Mouse (Mus musculus) hindbrain, embryonic 12.5 days (tissue): ENCODE data around the gene Cpa5. TPM values are rescaled to one million over a fixed set of nuclear protein-coding genes. Genes with fewer than 3 reads are reported as not detected.

ENCODE experiments used
- ATAC-seq: fragments of 200-750 bp; cut with Nextera tagmentation; 2 replicates; pipeline ENCODE4 v1.8.0; 2017; ENCODE audit warnings: moderate TSS enrichment; ENCODE audit not compliant: low FRiP score
- H3K27ac ChIP-seq: fragments of 300-500 bp; sonication (generic); 2 replicates; pipeline ENCODE4 v1.5.1; 2016; ENCODE audit warnings: mild to moderate bottlenecking
- H3K27me3 ChIP-seq: fragments of 300-500 bp; sonication (generic); 2 replicates; pipeline ENCODE4 v1.6.1; 2016; ENCODE audit warnings: mild to moderate bottlenecking
- H3K36me3 ChIP-seq: fragments of 300-500 bp; sonication (generic); 2 replicates; pipeline ENCODE4 v1.6.1; 2016; ENCODE audit warnings: mild to moderate bottlenecking
- H3K4me1 ChIP-seq: fragments of 300-500 bp; sonication (generic); 2 replicates; pipeline ENCODE4 v1.6.1; 2016
- H3K4me2 ChIP-seq: fragments of 300-500 bp; sonication (generic); replicated peaks from 2 replicates; pipeline ENCODE4 v1.6.1; 2016; ENCODE audit warnings: mild to moderate bottlenecking
- H3K4me3 ChIP-seq: fragments of 300-500 bp; sonication (generic); 2 replicates; pipeline ENCODE4 v1.5.1; 2016; ENCODE audit warnings: mild to moderate bottlenecking
- H3K9ac ChIP-seq: fragments of 300-500 bp; sonication (generic); 2 replicates; pipeline ENCODE4 v1.6.1; 2016; ENCODE audit warnings: mild to moderate bottlenecking, moderate library complexity
- H3K9me3 ChIP-seq: fragments of 300-500 bp; sonication (generic); replicated peaks from 2 replicates; pipeline ENCODE4 v1.6.1; 2016; ENCODE audit warnings: mild to moderate bottlenecking
- WGBS: fragments of 180-500 bp; shearing (Covaris S2); methylation state at CpG from one replicate; pipeline ENCODE4 v1.1.7; 2016; 5-methylcytosine and 5-hydroxymethylcytosine counted together
- polyA plus RNA-seq: library from polyadenylated mRNA; unstranded; fragments of >200 nt; fragmentation: Nextera tagmentation; extraction: Ambion mirVana; gene quantifications from 2 replicates; pipeline ENCODE4 v1.2.1, GENCODE M21; 2016

Gene Cpa5
- polyA plus RNA-seq, 1 experiment from 2014 or later: not detected

DNA sequence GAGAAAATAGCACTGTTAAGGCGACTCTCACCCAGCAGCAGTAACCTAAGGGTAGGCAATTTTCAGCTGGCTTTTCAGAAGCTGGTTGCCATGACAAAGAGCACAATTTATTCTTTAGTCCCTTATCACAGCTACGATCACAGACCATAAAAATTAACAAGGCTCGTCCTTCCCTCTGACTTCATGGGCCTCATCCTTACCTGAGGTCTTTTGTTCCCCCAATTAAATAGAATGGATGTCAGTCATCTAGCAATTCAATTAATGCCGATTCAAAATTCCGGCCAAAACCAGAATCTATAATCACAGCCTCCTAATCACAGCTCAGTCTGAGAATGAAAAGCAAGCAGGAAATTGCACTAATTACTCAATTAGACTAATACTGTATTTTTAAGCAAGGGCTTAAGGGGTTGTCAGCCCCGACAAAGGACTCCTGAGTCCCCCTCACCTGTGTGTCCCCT is 43.6 kb downstream of the Cpa5 start:
- H3K4me1 ChIP-seq: peaks cover 42% of the 10 kb centered on the region
- H3K9me3 ChIP-seq: no peaks in the 10 kb centered on the region
- no peak overlapping the region for H3K9ac ChIP-seq
- H3K36me3 ChIP-seq: 0 out of 2 replicates have a peak, but pooled peaks cover 2% of the 10 kb centered on the region
- whole genome bisulfite sequencing: 36% methylated on average over 6 of the region's 6 CpGs
- no peaks in the 10 kb centered on the region for H3K27me3 ChIP-seq
- H3K4me3 ChIP-seq: no peak overlapping the region
- peak overlapping the region; percentile 69 for H3K27ac ChIP-seq
- H3K4me2 ChIP-seq: no peak overlapping the region
- ATAC-seq: peak; percentile 43; the same call in 1 of the 2 replicates

DNA sequence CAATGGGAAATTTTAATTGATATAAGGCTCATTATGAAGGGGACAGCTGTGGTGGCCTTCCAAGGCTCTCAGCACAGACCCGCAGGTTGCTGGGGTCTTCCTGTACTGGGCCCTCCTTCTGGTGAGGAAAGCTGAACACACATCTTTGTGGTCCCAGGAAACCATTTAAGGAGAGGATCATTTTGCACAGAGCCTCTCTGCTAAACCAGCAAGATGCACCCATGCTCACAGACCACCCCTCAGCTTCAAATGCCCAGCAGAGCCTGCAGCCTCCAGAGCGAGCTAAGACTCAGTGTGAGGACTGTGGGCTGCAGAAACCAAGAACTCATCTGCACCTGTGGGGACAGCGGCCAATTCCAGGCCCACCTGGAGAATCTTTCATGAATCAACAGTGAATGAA is 44.1 kb downstream of the Cpa5 start:
- no peaks in the 10 kb centered on the region for H3K27me3 ChIP-seq
- H3K9ac ChIP-seq: no peak overlapping the region
- ATAC-seq: 0 out of 2 replicates have a peak, but pooled peaks have one; percentile 35
- no peak overlapping the region for H3K4me3 ChIP-seq
- peak overlapping the region; percentile 69 for H3K27ac ChIP-seq
- 0 out of 2 replicates have a peak, but pooled peaks cover 2% of the 10 kb centered on the region for H3K36me3 ChIP-seq
- 84% methylated on average over 3 of the region's 3 CpGs for WGBS
- no peaks in the 10 kb centered on the region for H3K9me3 ChIP-seq
- H3K4me2 ChIP-seq: no peak overlapping the region
- peaks cover 37% of the 10 kb centered on the region for H3K4me1 ChIP-seq

DNA sequence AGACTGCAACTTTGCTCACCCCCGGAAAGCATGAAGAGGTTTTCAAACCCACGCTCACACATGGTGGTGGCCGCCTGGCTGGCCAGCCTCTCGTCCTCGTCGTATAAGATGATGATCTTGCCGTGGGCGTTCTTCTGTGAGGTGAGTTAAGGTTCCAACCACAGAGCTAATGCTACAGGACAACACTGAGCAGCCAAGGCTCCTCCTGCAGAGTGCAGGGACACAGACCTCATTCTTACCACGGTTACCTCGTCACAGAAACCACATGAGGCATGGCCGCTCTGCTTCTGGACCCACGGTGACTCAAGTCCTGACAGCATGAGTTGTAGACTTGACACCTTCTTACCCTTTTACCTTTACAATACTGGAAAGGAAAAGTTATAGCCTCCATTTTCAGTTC is 46.5 kb downstream of the Cpa5 start:
- Histone ChIP-seq H3K27me3 (no peaks in the 10 kb centered on the region), H3K4me2 (no peak overlapping the region), H3K27ac (no peak overlapping the region), H3K9me3 (no peaks in the 10 kb centered on the region), H3K36me3 (0 out of 2 replicates have a peak, but pooled peaks cover 2% of the 10 kb centered on the region), H3K9ac (no peak overlapping the region), H3K4me3 (no peak overlapping the region), H3K4me1 (peaks cover 41% of the 10 kb centered on the region)
- no peak for ATAC-seq
- WGBS: 91% methylated on average over 12 of the region's 12 CpGs

DNA sequence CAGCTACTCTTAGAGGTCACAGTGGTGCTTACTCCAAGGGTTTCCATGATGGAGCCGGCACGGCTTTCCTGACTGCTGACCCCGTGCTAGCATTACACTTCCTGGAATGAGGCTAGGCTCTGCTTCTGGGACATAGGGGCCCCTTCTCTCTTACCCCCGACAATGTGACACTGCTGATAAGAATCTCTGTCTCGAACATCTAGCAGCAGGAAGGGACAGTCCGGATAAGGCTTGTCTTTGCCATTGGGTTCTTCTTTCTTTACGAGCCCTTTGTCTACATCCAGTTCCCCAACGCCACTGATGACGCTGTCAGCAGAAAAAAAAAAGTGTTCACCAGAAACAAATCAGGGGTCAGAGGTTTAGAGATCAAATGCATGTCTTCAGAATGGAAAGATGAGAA is 47.8 kb downstream of the Cpa5 start:
- 63% methylated on average over 9 of the region's 9 CpGs for WGBS
- Histone ChIP-seq H3K4me3 (no peak overlapping the region), H3K27me3 (no peaks in the 10 kb centered on the region), H3K9me3 (no peaks in the 10 kb centered on the region), H3K4me1 (peaks cover 32% of the 10 kb centered on the region), H3K4me2 (no peak overlapping the region), H3K36me3 (0 out of 2 replicates have a peak, but pooled peaks cover 2% of the 10 kb centered on the region), H3K27ac (no peak overlapping the region), H3K9ac (no peak overlapping the region)
- no peak for ATAC-seq

DNA sequence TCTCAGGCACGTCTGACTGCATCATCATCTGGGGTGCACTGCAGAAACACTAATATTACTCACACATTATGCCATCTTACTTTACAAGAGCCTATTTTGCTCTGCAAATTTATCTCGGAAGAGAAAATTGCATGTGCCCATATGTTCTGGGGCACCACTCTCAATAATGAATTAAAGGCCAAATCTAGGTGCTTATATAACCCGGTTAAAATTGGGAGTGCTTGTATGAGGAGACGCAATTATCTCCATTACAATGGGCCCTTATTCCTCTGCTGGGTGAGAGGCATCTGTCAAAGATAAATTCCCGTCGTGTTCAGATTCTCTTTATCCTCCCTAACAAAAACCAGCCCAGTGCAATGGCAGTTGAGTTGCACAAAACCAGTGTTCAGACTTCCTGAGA is 54.0 kb downstream of the Cpa5 start:
- Histone ChIP-seq H3K4me1 (peaks cover 27% of the 10 kb centered on the region), H3K4me3 (no peak overlapping the region), H3K9me3 (no peaks in the 10 kb centered on the region), H3K9ac (no peak overlapping the region), H3K27me3 (no peaks in the 10 kb centered on the region), H3K36me3 (no peaks in the 10 kb centered on the region), H3K27ac (peak overlapping the region; percentile 77), H3K4me2 (no peak overlapping the region)
- 41% methylated on average over 6 of the region's 6 CpGs for WGBS
- ATAC-seq: no peak

DNA sequence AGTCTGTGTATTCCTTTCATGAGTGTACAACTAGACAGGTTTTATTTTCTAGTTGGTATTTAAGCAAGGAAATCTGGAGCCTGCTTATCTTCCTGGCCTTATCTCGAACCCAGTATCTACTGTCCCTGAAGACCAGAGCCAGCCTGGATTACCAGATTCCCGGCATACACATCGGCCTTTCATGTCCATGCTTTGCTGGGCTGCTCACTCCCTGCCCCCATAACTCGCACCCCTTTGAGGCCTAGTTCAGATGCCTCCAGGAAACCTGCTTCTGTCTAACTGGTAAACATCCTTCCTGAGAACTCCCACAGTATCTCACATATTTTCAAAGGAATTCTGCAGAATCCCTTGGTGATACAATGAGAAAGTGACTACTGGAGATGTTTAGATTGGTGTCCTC is 54.5 kb downstream of the Cpa5 start:
- peak overlapping the region; percentile 77 for H3K27ac ChIP-seq
- no peaks in the 10 kb centered on the region for H3K9me3 ChIP-seq
- H3K36me3 ChIP-seq: no peaks in the 10 kb centered on the region
- peaks cover 31% of the 10 kb centered on the region for H3K4me1 ChIP-seq
- 58% methylated on average over 4 of the region's 4 CpGs for WGBS
- no peak overlapping the region for H3K4me3 ChIP-seq
- no peak overlapping the region for H3K9ac ChIP-seq
- H3K27me3 ChIP-seq: no peaks in the 10 kb centered on the region
- no peak overlapping the region for H3K4me2 ChIP-seq
- ATAC-seq: no peak

DNA sequence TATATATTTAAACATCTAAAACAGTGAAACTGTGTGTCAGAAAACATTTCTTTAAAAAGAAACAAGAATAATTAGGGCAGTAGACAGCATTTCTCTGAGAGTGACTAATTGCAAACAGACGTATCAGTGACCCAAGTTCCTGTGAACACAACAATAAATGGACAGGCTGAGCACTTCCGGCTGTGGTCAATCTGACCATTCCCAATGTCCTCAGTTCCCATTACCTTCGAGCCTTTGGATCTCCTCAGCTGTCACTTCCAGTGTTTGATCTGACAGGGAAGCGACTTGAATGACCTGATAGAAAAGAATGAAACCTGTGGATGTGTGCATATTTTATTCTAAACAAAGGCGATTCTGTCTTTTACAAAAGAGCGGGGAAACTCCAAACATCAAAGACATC is 55.2 kb downstream of the Cpa5 start:
- Histone ChIP-seq H3K9ac (no peak overlapping the region), H3K27me3 (no peaks in the 10 kb centered on the region), H3K9me3 (no peaks in the 10 kb centered on the region), H3K4me1 (peaks cover 29% of the 10 kb centered on the region), H3K4me2 (no peak overlapping the region), H3K4me3 (no peak overlapping the region), H3K27ac (peak overlapping the region; percentile 77; the same call in 1 of the 2 replicates), H3K36me3 (no peaks in the 10 kb centered on the region)
- no peak for ATAC-seq
- 33% methylated on average over 6 of the region's 6 CpGs for WGBS

DNA sequence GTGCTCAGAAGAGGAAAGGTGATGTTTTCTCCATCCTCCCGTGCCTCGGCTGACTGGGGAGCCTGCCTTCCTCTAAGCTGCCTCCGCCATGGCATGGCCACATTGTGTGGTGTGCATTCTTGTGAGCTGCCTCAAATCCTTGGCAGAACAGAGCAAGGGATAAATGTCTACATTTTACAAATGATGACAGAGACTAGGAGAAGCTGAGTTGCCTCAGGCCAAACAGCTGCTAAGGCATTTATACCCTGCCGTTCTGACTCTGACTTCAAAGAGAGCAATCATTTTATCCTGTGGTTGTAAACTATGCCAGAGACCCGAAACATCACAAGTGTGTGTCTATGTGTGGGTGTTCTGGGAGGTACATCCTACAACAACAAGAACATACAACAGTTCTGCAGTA is 56.8 kb downstream of the Cpa5 start:
- no peak overlapping the region for H3K4me2 ChIP-seq
- no peaks in the 10 kb centered on the region for H3K9me3 ChIP-seq
- H3K4me1 ChIP-seq: peaks cover 33% of the 10 kb centered on the region
- H3K4me3 ChIP-seq: no peak overlapping the region
- no peaks in the 10 kb centered on the region for H3K27me3 ChIP-seq
- no peak for ATAC-seq
- 0 out of 2 replicates have a peak overlapping the region, but pooled peaks have one; percentile 8 for H3K27ac ChIP-seq
- WGBS: 60% methylated on average over 5 of the region's 5 CpGs
- no peak overlapping the region for H3K9ac ChIP-seq
- H3K36me3 ChIP-seq: no peaks in the 10 kb centered on the region

DNA sequence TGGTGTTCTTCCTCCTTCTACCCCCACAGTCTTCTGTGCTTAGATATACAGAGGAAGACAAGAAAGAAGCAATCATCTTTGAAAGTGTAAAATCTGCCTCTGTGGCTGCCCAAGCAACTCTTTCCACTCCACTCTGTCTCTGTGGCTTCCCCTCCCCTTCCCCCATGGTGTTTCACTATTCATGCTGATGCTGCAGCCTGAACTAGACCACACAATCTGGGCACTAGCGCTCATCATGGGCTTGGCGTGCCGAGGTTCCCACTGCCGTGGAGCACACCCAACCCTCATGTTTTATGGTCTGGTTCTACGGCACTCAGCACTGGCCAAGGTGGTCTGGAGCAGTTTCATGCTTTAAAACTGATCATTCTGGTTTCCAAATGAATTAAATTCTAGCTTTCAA is 60.9 kb downstream of the Cpa5 start:
- H3K4me1 ChIP-seq: peaks cover 48% of the 10 kb centered on the region
- H3K36me3 ChIP-seq: no peaks in the 10 kb centered on the region
- H3K27ac ChIP-seq: no peak overlapping the region
- no peak overlapping the region for H3K9ac ChIP-seq
- H3K4me3 ChIP-seq: no peak overlapping the region
- H3K4me2 ChIP-seq: no peak overlapping the region
- ATAC-seq: no peak
- WGBS: 73% methylated on average over 5 of the region's 5 CpGs
- H3K9me3 ChIP-seq: no peaks in the 10 kb centered on the region
- no peaks in the 10 kb centered on the region for H3K27me3 ChIP-seq

DNA sequence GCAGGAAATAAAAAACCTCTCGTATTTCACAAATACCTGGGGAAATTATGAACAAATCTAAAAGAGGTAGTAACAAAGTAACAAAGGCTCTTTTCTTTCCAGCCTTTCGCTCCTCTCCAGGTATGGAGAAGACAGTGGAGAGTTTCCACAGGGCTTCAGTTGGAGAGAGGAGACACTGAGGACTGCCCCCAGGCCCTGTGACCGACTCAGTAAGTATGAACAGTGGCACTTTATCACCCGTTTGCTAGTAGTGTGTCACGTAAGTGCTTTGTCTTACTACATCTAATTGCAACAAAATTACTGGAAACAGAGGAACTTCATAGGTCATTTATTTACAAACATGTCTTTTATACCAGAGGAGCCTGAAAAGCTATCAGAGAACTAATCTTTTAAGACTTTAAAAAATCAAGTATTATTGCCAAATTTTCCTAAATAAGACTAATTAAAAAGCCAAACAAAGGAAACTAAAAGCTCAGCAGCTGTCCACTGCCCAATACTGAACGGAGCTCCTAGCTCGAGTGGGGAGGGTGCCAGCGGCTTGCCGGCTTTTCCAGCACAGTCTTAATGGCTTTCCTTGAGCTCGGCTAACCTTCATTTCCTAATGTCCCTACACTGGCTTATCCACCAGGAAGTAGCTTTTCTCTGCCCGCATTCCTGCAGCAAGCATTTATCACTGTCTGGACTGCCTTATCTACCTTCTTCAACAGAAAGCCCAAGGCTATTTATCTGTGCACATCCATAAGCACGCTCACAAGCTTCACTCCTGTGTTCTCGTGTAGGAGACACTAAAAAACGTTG is 63.2 kb downstream of the Cpa5 start:
- no peaks in the 10 kb centered on the region for H3K27me3 ChIP-seq
- no peak overlapping the region for H3K4me3 ChIP-seq
- H3K36me3 ChIP-seq: no peaks in the 10 kb centered on the region
- peak overlapping the region; percentile 93 for H3K27ac ChIP-seq
- H3K9me3 ChIP-seq: no peaks in the 10 kb centered on the region
- peak; percentile 37; the same call in 1 of the 2 replicates for ATAC-seq
- peaks cover 53% of the 10 kb centered on the region for H3K4me1 ChIP-seq
- 31% methylated on average over 14 of the region's 14 CpGs for WGBS
- 0 out of 2 replicates have a peak overlapping the region, but pooled peaks have one; percentile 32 for H3K9ac ChIP-seq
- H3K4me2 ChIP-seq: peak overlapping the region; percentile 23; the same call in 1 of the 2 replicates

DNA sequence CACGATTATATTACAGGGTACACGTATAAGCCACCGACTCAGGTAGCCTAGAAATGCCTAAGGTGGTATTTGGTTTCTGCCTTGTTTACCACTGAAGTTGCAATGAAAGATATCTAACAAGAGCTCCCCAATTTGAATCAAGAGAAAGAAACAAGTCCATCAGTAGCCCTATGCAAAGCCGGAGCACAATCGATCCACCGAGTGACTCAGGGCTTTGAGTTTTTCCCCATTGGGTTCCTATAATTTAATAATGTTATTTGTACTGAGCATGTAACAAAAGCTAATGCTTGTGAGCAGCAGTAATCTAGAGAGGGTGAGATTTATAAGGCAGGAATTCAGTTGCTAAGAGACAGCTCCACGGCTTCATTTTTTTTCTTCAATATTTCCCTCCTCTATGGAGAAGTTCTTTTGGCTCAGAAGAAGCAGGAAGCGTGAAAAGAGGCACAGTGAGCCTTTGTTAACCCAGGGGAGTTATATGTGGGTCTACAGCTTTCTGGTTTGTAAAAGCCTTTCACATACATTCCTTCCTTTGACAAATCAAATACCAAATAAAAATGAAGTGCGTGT is 64.0 kb downstream of the Cpa5 start:
- WGBS: 38% methylated on average over 9 of the region's 9 CpGs
- H3K4me2 ChIP-seq: peak overlapping the region; percentile 41

DNA sequence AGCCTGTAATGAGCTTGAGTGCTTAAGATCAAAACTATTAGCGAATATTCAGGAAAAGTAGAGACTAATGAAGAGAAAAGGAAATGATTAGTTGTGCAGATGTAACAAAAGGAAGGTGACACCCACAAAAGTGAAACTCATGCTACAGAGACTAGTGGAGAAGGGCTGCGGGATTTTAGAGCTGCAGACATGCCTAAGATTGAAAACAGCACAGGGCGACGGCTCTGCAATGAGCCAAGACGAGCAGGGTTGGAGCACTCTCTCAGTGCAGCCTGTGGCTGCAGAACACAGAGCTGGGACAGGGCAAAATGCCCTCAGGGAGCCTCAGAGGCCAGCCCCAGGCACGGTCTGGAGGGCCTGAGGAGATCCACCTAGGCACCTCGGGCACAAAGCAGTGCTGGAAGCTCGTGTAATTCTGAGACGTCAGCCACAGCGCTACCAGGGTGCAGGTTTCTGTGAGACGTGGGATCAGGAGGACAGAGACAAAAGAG is 64.5 kb downstream of the Cpa5 start:
- H3K4me2 ChIP-seq: peak overlapping the region; percentile 41
- no peaks in the 10 kb centered on the region for H3K9me3 ChIP-seq
- no peaks in the 10 kb centered on the region for H3K27me3 ChIP-seq
- H3K36me3 ChIP-seq: no peaks in the 10 kb centered on the region
- H3K4me1 ChIP-seq: peaks cover 54% of the 10 kb centered on the region
- H3K4me3 ChIP-seq: no peak overlapping the region
- peak overlapping the region; percentile 93 for H3K27ac ChIP-seq
- WGBS: 11% methylated on average over 11 of the region's 11 CpGs
- H3K9ac ChIP-seq: peak overlapping the region; percentile 58; the same call in 1 of the 2 replicates
- peak; percentile 47 for ATAC-seq

More for the DNA sequence above, 64.0 kb downstream of the Cpa5 start:
- Histone ChIP-seq H3K9me3 (no peaks in the 10 kb centered on the region), H3K36me3 (no peaks in the 10 kb centered on the region), H3K9ac (0 out of 2 replicates have a peak overlapping the region, but pooled peaks have one; percentile 58), H3K27me3 (no peaks in the 10 kb centered on the region), H3K27ac (peak overlapping the region; percentile 93), H3K4me3 (no peak overlapping the region), H3K4me1 (peaks cover 57% of the 10 kb centered on the region)
- peak; percentile 15; the same call in 1 of the 2 replicates for ATAC-seq
